Mouse (Mus musculus) megakaryocyte, adult 5-6 weeks (primary cell): Measurements from ENCODE around the gene Rnase10. TPM values are rescaled to one million over a fixed set of nuclear protein-coding genes. Genes with fewer than 3 reads are reported as not detected.
A peak's percentile ranks its signal among the peaks of the same experiment; 100 is the strongest.
"Not testable (repeated sequence)": the region's sequence is repeated elsewhere in the genome, so short reads cannot be mapped to it uniquely, and the experiment has no call there.

ENCODE experiments used
- ATAC-seq: 2 replicates; pipeline ENCODE4 v1.8.0; 2016; ENCODE audit warnings: mild to moderate bottlenecking, inconsistent platforms; ENCODE audit not compliant: poor library complexity, severe bottlenecking
- total RNA-seq, 2 experiments: library from RNA; stranded (forward) in 1 of 2; stranded (reverse) in 1 of 2; fragments of 153-499, 151-499 nt in 1 of 2; fragments of 221-1000, 200-1000 nt in 1 of 2; gene quantifications; 2 replicates each; pipeline versions ENCODE4 v1.2.3 to v1.2.4; 2015 to 2017

Gene Rnase10
- total RNA-seq, 2 experiments from 2014 or later = not detected

DNA sequence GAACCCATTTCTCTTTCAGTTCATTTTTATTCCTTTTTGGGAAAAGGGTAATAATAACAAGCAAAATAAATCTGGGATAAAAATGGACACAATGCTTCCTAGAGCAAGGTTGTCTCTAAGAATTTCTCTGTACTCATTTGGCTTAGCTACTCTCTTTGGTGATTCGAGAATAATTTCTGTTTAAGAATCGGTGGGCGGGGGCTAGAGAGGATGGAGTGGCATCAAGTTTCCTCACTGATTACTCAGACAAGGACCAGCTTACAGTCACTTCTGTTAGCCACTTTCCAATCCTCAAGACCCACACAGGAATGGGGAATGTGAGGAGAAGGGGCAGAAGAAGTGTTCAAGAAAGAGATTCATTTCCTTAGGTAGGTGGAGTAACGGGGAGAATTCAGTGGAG lies 1.2 kb downstream of the Rnase10 start:
- ATAC-seq = no peak

DNA sequence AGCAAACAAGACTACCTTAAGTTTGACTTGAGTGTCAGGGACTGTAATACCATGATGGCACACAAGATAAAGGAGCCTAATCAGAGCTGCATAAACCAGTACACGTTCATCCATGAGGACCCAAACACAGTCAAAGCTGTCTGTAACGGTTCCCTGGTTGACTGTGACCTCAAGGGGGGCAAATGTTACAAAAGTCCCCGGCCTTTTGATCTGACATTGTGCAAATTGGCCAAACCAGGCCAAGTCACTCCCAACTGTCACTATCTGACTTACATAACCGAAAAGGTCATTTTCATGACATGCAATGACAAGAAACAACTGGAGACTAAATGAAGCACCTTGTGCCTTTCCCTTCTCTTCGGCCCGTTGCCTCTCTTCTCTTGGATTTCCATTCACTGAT lies 2.0 kb downstream of the Rnase10 start:
- no peak for ATAC-seq

DNA sequence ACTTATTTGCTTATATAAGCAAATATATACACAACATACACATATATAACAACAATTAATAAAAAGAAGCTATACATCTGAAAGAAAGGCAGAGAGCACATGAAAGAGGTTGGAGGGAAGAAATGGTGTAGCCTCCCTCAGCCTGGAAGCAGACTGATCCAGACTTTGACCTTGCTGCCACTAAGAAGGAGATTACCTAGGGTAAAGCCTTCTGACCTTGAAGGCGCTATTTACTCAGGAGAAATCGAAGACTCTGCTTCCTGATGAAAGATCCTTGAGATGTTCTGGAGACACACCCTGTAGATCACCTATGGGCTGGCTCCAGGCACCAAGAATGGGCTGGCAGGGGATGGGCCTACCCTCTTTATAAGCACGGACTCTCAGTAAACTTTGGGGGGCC lies 7.2 kb downstream of the Rnase10 start:
- not testable (repeated sequence) for ATAC-seq

DNA sequence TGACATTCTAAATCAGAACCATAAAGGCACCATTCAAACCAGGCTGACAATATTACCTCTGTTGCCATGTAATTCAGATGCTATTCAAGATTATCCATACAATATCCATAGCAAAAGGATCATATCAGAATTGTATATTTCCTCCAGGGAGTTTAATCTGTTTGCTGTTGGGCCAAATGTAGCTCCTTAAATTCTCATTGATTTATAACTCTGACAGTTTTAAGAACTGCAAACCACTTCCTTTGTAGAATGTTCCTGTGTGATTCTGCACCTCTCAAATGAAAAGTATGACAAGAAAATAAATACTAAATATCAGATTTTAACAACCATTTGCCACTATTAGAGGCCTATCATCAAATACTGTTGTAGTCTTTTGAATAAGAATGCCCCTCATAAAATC lies 8.2 kb downstream of the Rnase10 start:
- no peak for ATAC-seq

DNA sequence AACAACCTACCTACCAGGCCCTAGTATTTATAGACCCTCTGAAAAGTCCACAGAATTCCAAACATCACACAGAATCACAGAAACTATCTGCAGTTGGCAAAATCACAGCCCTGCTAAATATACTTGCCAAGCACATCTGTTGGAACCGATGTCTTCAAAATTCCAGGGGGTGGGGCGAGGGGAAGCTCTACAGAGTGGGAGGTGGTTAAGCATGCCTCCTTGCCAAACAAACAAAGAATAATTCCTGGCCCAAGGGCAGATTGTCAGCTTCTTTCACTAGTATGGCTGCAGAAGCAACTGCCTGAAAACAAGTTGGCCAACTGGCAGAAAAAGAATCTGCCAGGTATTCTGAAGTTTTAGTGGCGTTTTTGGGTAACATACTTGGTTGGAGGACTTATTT lies 9.7 kb downstream of the Rnase10 start:
- no peak for ATAC-seq

DNA sequence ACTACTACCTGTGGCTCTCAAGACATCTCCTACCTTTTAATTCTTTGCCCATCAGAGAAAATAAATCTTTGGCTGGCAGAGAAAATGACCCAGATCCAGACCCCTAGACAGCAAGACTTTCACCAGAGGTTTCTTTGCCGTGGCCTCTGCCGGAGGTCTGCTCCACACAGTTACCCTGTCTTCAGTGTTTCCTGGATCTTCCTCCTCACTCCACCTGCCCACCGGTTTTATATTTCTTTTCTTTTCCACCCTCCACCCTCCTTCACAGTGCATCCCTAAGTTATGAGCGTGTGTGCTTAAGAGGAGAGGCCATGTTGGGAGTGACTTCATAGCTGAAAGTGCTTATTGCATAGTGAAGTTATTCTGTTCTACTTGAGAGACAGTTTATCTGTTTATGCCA lies 15.9 kb downstream of the Rnase10 start:
- no peak for ATAC-seq

DNA sequence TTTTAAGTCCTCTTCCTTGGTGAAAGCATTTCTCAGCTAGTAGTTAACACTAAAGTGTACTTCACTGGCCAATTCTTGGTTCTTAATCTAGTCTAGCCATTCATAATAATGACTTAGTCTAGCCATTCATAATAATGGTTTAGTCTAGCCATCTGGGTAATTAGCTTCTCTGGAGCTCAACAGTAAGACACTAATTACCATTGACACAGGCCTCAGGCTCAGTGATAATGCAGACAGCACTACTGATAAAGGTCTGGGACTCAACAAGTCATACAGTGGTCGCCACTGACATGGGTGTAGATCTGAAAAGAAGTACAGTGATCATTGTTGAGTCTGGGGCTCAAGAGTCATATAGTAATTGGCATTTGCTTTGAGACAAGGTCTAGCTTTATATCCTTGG lies 17.3 kb downstream of the Rnase10 start:
- no peak for ATAC-seq

DNA sequence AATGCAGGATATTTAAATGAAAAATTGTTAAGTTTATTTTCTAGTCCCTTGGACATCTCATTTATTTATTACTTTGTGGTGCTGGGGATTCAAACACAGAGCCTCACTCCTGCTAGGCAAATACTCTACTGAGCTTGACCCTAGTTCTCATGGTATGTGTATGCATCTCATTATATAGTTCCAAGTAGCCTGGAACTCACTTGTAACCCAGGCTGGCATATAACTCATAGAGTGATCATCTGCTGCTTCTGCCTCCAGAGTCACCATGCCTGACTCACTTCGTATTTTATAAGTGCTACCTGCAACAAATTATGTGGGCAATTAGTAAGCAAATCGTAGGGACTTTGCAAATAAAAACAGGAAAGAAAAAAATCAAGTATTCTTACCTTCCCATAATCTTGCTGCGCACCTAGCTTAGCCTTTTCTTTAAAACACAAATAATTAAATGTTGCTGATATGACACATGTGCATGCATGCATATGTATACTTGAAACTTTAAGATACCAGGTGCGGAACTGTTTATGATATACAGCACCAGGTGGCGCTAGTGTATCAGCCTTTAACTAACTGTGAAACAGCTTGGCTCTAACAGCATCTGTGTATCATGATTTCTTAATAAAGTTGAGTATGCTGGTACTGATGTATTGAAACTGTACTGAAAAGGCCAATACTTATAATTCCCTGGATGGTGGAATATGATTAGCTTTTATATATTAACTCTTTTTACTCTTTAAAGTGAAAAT lies 19.0 kb downstream of the Rnase10 start:
- peak; percentile 97 for ATAC-seq

DNA sequence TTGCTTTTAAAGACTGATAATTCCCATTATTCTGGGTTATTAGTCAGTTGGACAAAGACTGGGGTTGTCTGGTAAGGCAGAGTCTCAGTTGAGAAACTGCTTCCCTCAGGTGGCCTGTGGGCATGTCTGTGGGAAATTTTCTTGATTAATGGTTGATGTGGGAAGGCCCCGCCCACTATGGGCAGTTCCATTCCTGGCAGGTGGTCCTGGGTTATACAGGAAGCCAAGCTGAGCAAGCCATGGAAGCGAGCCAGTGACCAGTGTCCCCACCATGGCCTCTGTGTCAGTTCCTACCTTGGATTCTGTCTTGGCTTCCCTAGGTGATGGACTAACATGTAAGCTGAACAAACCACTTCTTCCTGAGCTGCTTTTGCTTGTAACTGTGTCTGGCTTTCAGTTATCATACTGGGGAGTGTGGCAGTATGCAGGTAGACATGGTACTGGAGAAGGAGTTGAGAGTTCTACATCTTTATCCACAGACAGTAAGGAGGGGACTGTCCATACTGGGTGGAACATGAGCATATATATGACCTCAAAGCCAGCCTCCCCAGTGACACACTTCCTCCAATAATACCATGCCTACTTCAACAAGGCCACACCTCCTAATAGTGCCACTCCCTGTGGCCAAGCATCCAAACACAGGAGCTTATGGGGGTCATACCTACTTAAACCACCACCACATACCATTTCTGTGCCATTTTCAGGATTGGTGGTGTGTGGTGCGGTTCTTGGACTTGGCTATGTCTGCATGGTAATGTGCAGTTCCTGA lies 20.0 kb downstream of the Rnase10 start:
- ATAC-seq = 0 out of 2 replicates have a peak, but pooled peaks have one; percentile 30

DNA sequence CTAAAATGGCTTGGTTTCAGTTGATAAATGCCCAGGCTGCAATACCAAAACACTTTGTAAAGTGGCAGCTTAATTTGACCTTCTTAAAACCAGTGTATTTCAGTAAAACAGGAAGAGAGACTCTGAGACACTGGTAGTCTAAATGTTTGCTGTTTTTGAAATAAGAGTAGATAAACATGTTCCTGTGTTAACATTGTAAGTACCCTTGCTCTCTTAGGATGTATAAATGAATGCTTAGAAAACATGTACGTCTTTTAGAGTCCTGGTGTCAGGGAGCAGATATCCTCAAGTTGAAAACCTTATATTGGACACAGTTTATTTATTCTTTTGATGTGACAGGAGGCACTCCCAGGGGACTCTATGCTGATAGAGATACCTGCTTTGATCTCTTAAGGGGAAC lies 27.7 kb downstream of the Rnase10 start:
- ATAC-seq = no peak

DNA sequence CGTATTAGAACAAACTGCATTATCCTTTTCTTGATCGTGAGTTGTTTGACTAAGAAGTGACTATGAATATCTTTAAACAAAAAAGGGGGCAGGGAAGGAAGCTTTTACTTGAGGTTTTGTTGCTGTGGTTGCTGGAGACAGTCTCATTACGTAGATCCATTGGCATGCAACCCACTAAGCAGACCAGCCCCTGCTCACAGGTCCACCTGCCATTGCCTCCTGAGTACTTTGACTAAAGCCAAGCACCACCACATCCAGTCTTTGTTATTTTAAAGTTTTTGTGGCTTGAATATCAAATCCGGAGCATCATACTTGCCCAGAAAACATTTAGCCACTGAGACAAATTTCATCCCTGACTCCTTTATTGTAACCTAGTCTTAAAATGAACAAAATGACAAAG lies 28.7 kb downstream of the Rnase10 start:
- no peak for ATAC-seq

DNA sequence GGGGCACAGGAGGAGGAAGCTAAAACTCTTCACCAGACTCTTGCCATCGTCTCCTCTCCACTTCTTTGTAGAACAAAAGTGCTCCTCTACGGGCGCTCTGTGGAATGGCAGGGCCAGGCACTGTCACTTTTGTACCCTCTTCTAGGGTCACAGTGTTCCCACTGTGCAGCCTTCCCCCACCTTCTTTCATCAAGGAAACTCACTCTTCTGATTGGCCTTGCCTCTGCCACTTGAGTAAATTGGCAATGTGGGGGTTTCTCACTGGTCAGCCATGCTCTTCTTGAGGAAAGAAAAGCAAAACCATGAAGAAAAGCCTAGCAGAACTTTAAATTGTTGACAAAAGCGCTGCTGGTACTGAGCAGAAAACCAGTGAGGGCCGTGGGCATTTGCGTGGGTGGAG lies 34.2 kb downstream of the Rnase10 start, which contains the start of gene Rnase9:
Gene Rnase9 (minus strand): TSS at position 101 of the 400 bp plus-strand sequence.
- ATAC-seq = no peak

DNA sequence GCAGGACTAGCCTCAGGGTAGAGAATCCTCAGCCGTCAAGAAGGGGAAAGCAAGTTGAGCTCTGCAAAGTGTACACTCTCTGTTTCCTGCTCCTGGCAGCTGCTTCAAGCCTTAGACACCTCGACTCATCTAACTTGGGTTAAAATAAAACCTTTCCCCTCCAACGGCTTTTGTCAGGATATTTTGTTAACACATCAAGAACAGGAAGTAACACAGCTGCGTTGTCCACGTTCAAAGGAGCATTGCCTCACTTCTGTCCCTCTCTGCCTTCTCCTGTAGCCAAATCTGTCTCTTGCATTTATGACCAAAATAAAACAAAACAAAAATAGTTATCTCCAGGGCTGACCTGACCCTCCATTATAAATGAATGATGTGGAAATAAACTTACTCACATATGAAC lies 40.3 kb downstream of the Rnase10 start:
- peak; percentile 68; the same call in 1 of the 2 replicates for ATAC-seq

DNA sequence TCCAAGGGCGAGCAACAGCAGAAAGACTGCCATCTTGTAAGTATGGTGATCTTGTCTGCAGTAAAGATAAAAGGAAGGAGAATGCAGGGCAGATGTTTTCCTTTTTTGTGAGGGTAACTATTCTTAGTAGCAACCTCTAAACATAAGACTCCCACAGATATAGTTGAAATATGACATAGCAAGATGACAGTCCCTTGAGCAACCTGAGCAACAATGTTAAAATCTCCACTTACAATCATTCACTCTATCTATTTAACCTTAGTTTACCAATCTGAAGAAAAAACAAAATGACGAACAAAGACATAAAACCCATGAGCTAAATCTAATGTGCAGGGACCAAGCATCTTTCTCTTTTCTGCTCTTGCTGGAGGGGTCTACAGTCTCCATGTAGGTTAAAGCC lies 42.5 kb downstream of the Rnase10 start, which contains the start of gene Rnase11:
Gene Rnase11 (minus strand): TSS at position 101 of the 400 bp plus-strand sequence.
- no peak for ATAC-seq

DNA sequence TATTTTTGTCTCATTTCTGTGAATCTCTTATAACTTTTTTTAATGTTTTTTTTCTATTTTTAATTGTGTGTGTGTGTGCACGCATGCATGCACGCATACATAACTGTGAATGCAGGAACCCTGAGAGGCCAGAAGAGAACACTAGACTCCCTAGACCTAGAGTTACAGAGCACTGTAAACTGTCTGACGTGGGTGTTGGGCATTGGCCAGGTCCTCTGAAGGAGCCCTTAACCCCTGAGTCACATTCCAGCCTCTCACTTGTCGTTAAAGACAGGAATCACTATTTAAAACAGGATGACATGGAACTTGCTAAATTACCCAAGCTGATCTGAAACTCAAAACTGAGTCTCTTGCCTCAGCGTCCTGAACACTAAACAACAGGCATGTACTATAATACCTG lies 44.4 kb downstream of the Rnase10 start:
- no peak for ATAC-seq

DNA sequence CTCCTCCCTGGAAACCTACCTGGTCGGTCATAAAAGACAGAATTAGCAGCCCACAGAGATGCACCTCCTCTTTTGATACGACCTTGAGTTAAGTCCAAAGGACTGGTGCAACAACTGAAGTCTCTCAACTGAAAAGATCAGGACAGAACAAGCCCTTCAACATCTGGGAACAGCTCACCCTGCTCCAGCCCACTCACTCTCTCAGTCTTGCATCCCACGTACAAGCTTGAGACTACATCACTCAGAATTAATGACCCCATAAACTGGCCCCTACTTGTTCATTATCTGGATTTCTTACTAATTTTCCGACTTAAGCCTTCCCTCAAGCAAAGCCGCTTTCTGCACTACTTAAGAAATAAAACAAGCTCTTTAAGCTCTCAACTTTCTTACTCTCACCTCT lies 45.6 kb downstream of the Rnase10 start:
- ATAC-seq = no peak

DNA sequence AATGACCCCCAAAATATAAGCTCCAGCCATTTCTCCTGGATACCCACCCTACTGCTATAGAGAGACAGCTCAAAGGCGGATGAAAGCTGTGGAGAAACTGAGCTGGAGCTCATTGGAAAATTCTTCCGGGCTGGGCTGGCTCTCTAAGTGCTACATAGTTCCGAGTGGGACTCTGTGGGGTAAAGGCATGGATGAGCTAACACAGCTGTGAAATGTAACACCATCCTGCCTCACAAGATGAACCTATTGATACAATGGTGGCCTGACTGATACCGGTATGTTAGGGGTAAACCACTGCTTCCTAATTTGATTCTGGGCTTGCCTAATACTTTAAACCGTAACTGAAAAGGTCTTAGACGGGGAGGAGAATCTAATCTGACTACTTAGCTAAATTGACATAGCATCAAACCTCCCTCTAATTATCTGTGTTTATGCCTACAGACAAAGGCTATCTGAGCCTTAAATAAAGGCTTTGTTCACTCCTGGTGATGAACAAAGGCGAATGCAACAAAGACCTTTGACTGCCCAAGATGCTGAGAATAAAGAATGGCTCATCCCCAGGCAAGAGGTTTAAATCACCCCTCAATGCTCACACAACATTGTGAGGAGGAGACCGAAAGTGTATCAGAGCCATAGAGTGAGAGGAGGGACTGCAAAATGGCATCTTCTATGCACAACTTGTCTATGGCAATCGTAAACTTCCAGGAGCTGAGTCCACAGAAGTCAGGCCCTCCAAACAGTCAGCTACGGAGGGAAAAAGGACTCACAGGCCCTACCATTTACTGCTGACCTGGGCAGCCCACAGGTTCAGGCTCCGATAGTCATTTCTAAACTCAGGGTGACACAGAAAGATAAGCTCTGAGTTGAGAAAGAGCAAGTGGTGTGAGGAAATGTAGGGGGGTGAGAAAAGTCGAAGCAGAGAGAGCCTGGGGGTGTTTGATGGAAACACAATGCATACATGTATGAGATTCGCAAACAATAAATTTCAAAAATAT lies 47.0 kb downstream of the Rnase10 start:
- peak; percentile 55 for ATAC-seq

DNA sequence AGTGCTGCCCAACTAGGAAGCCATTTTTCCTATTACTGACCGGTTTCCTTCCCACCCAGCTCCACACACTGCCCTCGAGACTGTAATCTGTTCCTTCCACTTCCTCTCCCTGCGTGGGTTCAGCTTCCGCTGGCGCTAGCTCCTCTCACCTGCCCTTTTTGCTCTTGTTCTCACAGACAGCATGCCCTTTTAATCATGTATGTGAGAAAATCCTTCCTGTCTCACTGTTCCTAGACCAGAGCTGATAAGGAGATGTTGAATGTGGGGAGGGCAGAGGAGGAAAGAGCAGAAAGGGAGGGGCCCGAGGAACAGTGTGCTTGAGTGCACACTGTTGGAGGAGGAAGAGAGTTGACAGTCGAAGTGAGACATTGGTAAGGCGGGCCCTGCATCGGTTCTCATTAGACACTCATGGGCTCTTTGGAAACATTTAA lies 49.9 kb downstream of the Rnase10 start, which contains the start of gene Rnase12:
Gene Rnase12 (minus strand): TSS at position 261 of the 431 bp plus-strand sequence.
- peak; percentile 79 for ATAC-seq
